Mouse (Mus musculus) cerebellum, adult 11-12 months (tissue): Measurements from ENCODE around the gene Olfr70.
A peak's percentile ranks its signal among the peaks of the same experiment; 100 is the strongest.

Experiments used
- DNase-seq: peaks from one replicate; pipeline ENCODE4 v3.0.0; 2022

Olfr70 gene

DNA sequence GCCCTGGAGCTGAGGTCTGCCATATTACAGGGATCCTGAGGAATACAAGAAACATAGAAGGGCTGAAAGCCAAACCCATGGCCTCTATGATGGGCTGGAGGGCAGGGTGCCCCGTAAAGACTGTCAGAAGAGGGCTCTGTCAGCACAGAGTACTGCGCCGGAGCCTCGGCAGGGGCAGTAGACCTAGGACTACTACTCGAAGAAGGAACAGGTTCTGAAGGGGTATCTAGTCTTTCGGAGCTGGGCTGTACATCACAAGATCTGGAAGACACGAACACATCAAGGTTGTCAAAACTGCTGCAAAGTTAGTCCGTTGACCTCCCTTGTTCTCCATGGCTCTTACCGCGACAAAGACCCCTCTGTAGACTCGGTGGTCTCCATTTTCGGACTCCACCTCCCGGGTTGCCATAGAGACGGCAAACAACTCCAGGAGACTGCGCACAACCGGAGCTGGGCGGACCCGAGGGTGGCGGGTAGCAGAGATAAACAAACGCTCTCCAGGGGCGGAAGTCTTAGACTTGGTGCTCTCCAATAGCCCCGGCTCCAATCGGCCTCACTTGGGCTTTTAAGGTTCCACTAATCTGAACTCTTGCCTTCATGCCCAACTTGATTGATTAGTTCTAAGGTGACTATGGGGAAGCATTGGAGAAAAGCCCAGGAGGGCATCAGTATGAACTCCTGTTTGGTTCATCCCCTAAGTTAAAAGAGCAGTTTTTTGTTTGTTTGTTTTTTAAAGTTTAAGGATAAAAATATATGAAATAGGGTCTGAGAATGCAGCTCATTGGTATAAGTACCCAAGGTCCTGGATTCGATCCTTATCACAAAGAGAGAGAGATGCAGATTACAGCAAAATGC lies 47.2 kb downstream of the Olfr70 start, which contains the start of gene Spag8:
Gene Spag8 (minus strand): TSS at position 434 of the 855 bp plus-strand sequence.
- DNase-seq = peak; percentile 26

DNA sequence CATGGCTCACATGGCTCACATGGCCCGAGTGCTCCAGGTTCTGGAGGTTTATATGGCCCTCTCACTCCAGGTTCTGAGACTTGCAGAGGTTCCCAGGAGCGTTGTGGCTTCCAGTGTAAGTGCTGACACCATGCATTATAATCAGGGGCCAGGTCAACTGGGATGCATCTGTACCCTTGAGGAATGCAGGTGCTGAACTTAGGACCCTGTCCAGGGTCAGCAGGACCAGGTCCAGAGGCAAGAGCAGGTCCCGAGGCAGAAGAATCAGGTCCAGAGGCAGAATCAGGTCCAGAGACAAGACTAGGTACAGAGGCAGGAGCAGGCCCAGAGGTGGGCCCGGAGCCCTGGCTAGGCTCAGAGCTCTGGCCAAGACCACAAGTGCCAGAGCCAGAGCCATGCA lies 47.9 kb downstream of the Olfr70 start:
- DNase-seq = peak; percentile 12

DNA sequence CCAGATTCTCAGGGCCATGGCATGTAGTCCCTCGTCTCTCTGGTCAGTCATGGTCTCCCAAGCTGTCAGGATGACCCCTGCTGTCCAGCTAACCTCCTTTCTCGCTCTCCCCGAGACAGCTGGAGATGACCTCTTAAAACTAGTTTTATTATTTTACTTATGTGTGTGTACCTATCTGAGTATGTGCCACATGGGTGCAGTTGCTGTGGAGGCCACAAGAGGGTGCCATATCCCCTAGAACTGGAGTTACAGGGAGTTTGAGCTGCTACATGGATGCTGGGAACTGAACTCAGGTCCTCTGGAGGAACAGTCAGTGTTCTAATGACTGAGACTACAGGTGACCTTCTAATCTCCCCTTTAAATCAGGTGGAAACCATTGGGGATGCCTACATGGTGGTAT lies 50.8 kb downstream of the Olfr70 start:
- no peak for DNase-seq
